Mouse (Mus musculus) left cerebral cortex, postnatal 10 days (tissue): ENCODE data around the gene Man1c1. TPM values are rescaled to one million over a fixed set of nuclear protein-coding genes. Genes with fewer than 3 reads are reported as not detected.

Experiments
- DNase-seq, 2 experiments: peaks; one replicate each; pipeline ENCODE4 v3.0.0; 2021 to 2022; ENCODE audit warnings: low spot score in 2 of 2, mixed read lengths in 1 of 2; ENCODE audit errors: extremely low spot score in 1 of 2
- intact Hi-C: fragments of 180-260 bp; cut with DNase I; formaldehyde crosslinking; loops from one replicate; pipeline ENCODE4 v1.15.1; 2025
- total RNA-seq, 2 experiments: library from RNA; stranded (reverse); gene quantifications; 2 replicates each; pipeline ENCODE4 v1.2.3; 2021

Man1c1 gene
- total RNA-seq, 2 experiments from 2014 or later, result 19.9 to 20.1 TPM

- no peak for DNase-seq
- intact Hi-C loops, result no loop called here
Observed at GRCm38 (mm10) chr4:134594731-134595439, 109.2 kb downstream of the Man1c1 start.

GRCm38 (mm10) chr4:134592442-134592841 is 111.6 kb downstream of the Man1c1 start:
- intact Hi-C loops, result no loop called here
- DNase-seq, result no peak

DNA sequence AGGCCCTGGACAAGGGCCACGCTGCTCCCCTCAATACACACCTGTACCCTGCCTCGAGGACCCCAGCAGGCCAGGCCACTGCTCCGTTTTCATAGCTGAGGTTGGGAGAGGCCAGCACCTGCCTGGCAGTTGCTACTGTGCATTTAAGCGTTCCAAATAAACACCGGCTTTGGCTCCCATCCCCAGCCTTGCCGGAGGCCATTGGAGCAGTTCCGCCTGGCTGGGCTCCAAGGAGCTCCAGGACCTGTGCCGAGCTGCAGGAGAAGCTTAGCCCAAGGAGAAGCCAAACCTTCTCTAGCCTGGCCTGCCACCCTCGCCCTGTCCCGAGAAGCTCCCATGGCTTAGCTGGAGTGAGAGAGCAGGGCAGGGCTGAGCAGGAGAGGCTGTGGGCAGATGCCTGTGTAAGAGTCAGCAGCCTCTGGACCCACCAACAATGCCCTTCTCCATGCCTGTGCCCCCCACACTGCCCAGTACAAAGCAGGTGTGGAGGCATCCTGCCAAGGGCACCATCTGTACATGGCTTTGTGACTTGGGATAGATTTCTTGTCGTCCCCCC is 112.5 kb downstream of the Man1c1 start:
- intact Hi-C loops, result no loop called here
- peak; percentile 47 to 84 for DNase-seq

- DNase-seq, result no peak
- intact Hi-C loops, result no loop called here
Observed at GRCm38 (mm10) chr4:134590227-134590926, 113.7 kb downstream of the Man1c1 start.

DNA sequence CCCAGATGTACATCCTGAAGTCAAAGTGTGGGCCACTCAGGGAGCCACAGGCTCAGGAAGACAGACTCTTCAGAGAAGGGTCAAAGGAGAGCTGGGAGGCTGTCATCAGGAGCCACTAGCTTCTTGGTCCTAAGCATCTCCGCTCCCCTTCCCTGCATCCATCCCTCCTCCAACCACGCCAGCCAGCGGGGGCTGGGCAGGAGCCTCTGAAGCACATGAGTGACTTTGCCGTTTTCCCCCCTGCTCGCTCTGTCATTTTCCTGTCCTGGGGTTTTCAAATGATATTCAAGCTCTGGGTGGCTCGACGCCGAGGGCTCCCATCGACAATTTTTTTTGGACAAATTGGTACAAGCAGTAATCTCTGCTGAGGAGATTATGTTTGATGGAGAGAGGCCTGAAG is 114.3 kb downstream of the Man1c1 start:
- no peak for DNase-seq
- intact Hi-C loops, result no loop called here

GRCm38 (mm10) chr4:134588951-134589350 is 115.1 kb downstream of the Man1c1 start:
- DNase-seq, result no peak
- intact Hi-C loops, result no loop called here

DNA sequence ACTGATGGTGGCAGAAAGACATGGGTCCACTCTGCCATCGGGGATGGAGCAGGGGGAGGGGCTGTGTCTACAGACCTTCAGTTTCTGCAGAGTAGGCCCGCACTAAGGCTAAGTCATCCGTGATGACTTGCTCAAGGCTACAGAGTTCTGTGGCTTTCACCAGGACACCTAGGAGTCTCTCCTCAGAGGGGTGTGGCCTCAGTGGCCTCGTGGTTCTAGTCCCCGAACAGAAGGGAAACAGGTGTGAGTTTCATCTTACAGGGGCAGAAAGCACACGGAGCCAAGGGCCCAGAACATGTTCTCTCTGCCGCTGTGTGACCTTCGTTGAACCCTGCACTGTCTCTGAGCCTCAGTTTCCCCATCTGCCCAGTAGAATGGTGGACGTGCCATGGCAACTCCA is 115.8 kb downstream of the Man1c1 start:
- intact Hi-C loops, result no loop called here
- DNase-seq, result no peak

DNA sequence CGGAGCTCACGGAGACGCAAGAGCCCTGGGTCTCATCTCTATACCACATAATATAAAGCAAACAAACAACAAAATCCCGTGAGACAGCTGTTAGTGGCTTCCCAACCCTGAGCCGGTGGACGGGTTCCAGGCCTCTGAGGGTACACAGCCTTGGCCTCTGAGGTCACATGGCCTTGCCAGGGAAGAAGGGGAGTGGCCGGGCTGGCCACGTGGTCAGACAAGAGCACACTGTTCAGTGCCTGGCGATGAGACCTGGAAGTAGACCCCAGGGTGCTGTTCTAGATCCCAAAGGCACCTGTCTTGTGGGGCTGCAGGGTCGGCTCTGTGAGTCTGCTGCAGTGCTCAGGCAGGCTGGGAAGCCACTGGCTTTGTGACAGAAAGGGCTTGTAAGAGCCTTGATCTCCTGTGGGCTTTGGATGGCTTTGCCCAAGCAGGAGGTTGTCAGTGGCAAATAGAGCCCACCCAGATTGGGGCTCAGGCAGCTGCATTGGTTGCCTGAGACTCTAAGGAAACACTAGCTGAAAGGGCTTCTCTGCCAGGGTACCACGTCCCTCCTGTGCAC is 116.4 kb downstream of the Man1c1 start:
- intact Hi-C loops, result no loop called here

DNA sequence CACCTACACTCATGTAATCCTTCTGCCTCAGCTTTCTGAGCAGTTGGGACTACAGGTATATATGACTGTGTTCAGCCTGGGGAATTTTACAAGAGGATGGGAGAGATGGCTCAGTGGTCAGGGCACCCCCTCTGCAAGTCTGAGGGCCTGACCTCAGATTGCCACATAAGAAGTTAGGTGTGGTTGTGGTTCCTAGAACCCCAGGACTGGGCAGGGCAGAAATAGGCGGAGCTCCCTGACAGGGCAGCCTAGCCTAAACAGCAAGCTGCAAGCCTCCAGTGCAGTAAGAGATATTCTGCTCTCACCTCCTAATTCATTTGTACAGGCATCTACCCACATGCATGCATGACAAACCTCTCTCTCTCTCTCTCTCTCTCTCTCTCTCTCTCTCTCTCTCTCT is 117.5 kb downstream of the Man1c1 start:
- DNase-seq, result no peak
- intact Hi-C loops, result no loop called here

More for the DNA sequence above, 116.4 kb downstream of the Man1c1 start:
- DNase-seq, result no peak

DNA sequence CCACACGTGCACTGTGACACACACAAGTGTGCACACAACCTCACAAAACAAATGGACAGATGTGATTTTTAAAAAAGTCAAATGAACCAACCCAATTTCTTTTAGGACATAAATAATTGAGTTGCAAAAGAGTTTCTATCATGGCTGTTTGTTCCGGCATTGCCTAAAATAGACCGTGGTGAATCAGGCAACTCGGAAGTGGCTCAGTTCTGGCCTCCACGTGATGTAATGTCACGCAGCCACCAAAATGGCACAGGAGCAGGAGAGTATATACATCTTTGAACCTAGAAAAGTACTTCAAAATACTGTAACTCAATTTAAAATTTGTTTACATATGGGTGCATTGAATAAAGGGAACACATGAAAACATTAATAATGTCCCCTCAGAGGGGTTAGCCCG is 118.0 kb downstream of the Man1c1 start:
- intact Hi-C loops, result no loop called here

DNA sequence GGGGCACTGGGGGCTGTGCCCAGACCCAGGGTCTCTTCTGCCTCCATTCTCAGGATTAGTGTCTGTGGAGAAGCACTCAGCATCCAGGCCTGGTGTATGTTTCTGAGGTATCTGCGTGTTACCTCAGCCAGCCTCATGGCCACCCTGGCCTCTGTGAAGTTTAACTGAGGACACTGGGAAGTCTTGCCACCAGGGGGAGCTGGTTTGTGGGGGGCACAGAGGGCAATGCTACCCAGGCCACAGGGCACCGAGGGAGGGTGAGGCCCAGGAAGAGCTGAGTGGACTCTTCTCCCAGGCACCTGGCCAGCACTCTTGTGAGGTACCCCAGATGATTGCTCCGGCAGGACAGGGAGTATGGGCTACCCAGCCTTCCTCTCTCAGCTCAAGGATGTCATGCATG is 120.6 kb downstream of the Man1c1 start:
- DNase-seq, result peak in 1 of 2 experiments; percentile 60
- intact Hi-C loops, result no loop called here

More for the DNA sequence above, 118.0 kb downstream of the Man1c1 start:
- no peak for DNase-seq

DNA sequence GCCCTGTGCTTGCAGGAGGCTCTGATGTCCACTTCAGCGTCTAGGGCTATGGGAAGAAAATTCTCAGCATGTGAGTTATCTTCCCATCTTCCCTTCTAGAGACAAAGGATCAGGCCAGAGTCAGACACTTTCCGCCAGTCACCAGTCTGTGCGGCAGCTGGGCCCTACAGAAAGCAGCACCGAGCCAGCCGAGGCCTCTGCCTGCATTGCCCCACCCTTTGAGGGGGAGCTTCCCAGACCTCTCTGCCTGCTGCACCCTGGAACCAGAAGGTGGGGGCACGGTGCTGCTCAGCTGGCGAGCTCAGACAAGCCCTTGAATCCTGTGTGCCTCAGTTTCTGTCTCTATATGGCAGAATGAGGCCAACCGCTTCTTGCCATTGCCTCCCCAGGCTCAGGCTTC is 122.7 kb downstream of the Man1c1 start:
- no peak for DNase-seq
- intact Hi-C loops, result no loop called here

- DNase-seq, result peak in 1 of 2 experiments; percentile 69
- intact Hi-C loops, result no loop called here
Observed at GRCm38 (mm10) chr4:134580351-134581148, 123.5 kb downstream of the Man1c1 start.

- intact Hi-C loops, result no loop called here
- no peak for DNase-seq
Observed at GRCm38 (mm10) chr4:134579620-134580019, 124.5 kb downstream of the Man1c1 start.

GRCm38 (mm10) chr4:134579212-134579611 is 124.9 kb downstream of the Man1c1 start:
- DNase-seq, result no peak
- intact Hi-C loops, result no loop called here

GRCm38 (mm10) chr4:134578407-134578806 is 125.7 kb downstream of the Man1c1 start:
- intact Hi-C loops, result no loop called here
- no peak for DNase-seq

GRCm38 (mm10) chr4:134577281-134577680 is 126.8 kb downstream of the Man1c1 start:
- DNase-seq, result no peak
- intact Hi-C loops, result no loop called here

- intact Hi-C loops, result no loop called here
- no peak for DNase-seq
Observed at GRCm38 (mm10) chr4:134575486-134575885, 128.6 kb downstream of the Man1c1 start.
